Mouse (Mus musculus) spleen, embryonic (tissue): Measurements from ENCODE around the gene Tmem104.

ENCODE experiments used
- CTCF ChIA-PET: fragments of 350-600 bp; sonication (Branson Sonifier 250); formaldehyde crosslinking; loops from one replicate; lab custom pipeline; 2022; lab: Charles Lee

Gene Tmem104

DNA sequence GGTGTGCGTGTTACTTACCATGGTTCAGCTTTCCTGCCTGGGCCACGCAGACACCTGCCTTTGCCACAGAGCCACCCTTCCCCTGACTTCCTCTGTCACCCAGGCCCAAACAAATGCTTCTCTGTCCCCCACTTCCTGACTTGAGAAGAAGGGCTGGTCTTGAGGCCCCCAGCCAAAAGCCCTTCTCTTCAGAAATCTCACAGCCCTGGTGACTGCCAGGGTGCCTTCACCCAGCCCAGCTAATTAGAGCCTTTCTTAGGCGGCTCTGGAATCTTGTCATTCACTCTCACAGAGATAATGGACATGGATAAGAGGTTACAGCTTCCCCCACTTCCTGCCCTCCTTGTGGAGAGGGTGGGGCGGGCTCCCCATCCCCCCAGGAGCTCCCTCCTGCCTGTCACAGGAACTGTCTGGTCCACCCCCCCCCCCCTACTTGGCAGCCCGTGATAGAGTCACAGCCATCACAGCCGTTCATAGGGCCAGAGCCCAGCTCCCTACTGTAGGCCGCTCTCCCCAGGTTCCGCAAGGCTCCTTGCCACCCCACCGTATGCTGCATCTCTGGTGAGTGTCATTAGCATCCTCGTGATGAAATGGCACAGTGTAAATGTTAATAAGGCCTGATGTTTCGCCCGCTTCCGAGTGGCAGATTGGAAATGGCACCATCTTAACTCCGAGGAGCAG, 39.7 kb downstream of the Tmem104 start:
- CTCF ChIA-PET = interaction anchor here (0.6 to 0.7 kb wide), 2 partner anchors 15 to 1771 kb away, joined by 4 to 6 read pairs; no protein-coding TSS in a partner anchor

GRCm38 (mm10) chr11:115227640-115228039, 40.4 kb downstream of the Tmem104 start:
- CTCF ChIA-PET = no interaction called here

- CTCF ChIA-PET = interaction anchor here (0.7 kb wide), 1 partner anchor 40 kb away, joined by 3 read pairs; no protein-coding TSS in a partner anchor
Observed at GRCm38 (mm10) chr11:115228430-115228829, 41.1 kb downstream of the Tmem104 start.

- CTCF ChIA-PET = interaction anchor here (0.7 kb wide), 1 partner anchor 41 kb away, joined by 3 read pairs; no protein-coding TSS in a partner anchor
Observed at GRCm38 (mm10) chr11:115229021-115229930, 42.0 kb downstream of the Tmem104 start.

GRCm38 (mm10) chr11:115231168-115231915, 44.1 kb downstream of the Tmem104 start:
- CTCF ChIA-PET = interaction anchor here (0.6 kb wide), 2 partner anchors 29 to 92 kb away, joined by 5 read pairs; no protein-coding TSS in a partner anchor

- CTCF ChIA-PET = interaction anchor here (0.6 kb wide), 1 partner anchor 92 kb away, joined by 5 read pairs; no protein-coding TSS in a partner anchor
Observed at GRCm38 (mm10) chr11:115231924-115232323, 44.6 kb downstream of the Tmem104 start.

DNA sequence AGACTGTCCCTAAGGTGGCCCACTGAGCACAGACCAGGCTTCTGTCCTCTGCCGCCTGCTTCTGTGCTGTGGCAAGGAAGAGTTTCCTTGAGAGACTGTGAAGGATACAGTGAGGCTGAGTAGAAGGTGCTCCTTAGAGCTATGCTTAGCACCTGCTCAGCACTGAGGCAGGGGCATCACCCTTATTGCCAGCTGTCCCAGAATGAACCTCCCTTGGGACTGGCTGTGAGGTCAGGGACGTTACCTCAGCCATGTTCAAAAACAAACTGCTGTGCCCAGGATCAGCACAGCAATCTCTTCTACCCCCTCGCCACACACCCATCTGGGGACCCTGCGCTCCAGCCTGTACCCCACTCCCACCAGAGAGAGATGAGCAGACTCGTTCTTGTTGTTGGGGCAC, 45.6 kb downstream of the Tmem104 start:
- CTCF ChIA-PET = no interaction called here

GRCm38 (mm10) chr11:115233526-115234290, 46.4 kb downstream of the Tmem104 start:
- CTCF ChIA-PET = no interaction called here

- CTCF ChIA-PET = interaction anchor here (0.7 kb wide), 1 partner anchor 9 kb away, joined by 3 read pairs; no protein-coding TSS in a partner anchor
Observed at GRCm38 (mm10) chr11:115234320-115235044, 47.2 kb downstream of the Tmem104 start.

DNA sequence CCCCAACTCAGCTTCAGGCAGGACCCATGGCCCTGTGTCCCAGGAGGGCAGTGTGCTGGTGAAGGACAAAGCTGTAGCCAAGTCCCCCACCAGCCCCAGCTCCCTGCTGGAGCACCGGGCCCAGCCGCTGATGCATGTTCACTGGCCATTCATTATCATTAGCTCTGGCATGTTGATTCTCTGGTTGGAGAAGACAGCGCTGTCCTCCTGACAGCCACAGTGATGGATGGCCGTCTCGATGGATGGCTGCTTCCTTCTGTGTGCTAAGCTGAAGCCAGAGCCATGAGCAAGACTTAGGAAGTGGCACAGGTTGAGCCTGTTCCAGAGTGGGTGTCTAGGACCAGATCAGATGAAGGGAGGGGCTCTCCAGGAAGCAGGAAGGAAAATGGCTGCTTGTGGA, 49.3 kb downstream of the Tmem104 start:
- CTCF ChIA-PET = no interaction called here

- CTCF ChIA-PET = no interaction called here
Observed at GRCm38 (mm10) chr11:115241402-115241801, 54.1 kb downstream of the Tmem104 start.

- CTCF ChIA-PET = no interaction called here
Observed at GRCm38 (mm10) chr11:115242746-115243145, 55.5 kb downstream of the Tmem104 start.

GRCm38 (mm10) chr11:115243783-115244182, 56.5 kb downstream of the Tmem104 start:
- CTCF ChIA-PET = no interaction called here

- CTCF ChIA-PET = no interaction called here
Observed at GRCm38 (mm10) chr11:115244840-115245239, 57.6 kb downstream of the Tmem104 start.

- CTCF ChIA-PET = interaction anchor here (1.0 kb wide), 1 partner anchor 44 kb away, joined by 3 read pairs; no protein-coding TSS in a partner anchor
Observed at GRCm38 (mm10) chr11:115246386-115246785, 59.1 kb downstream of the Tmem104 start.

GRCm38 (mm10) chr11:115247240-115247639, 60.0 kb downstream of the Tmem104 start:
- CTCF ChIA-PET = interaction anchor here (0.6 kb wide), 1 partner anchor 59 kb away, joined by 4 read pairs; the partner anchor contains the start of gene Nat9

DNA sequence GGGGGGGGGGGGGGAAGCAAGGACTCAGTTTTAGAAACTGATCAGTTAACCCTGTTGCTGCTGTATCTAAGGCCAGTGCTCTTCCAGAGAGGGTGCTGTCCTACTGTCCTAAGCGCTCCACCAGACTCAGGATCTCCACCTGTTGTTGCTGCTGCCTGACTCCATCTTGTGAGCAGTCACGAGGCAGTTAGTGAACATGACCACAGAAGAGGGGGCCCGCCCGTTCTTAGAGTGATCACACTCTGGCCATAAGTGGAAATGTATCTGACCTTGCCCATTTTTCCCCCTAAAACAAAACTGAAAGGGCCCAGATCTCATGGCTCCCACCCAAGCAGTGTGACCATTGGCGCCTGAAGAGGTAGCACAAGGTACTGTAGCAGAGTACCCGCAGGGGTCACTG, 60.7 kb downstream of the Tmem104 start:
- CTCF ChIA-PET = interaction anchor here (0.6 kb wide), 1 partner anchor 60 kb away, joined by 4 read pairs; the partner anchor contains the start of gene Nat9

- CTCF ChIA-PET = no interaction called here
Observed at GRCm38 (mm10) chr11:115249721-115250404, 62.6 kb downstream of the Tmem104 start.
